Mouse (Mus musculus): ENCODE measurements around the gene Olig3. TPM values are rescaled to one million over a fixed set of nuclear protein-coding genes. Genes with fewer than 3 reads are reported as not detected.

Gene Olig3
- 3.3 and 5.7 TPM in 2 replicates for polyA plus RNA-seq (2012; rRNA removed)

DNA sequence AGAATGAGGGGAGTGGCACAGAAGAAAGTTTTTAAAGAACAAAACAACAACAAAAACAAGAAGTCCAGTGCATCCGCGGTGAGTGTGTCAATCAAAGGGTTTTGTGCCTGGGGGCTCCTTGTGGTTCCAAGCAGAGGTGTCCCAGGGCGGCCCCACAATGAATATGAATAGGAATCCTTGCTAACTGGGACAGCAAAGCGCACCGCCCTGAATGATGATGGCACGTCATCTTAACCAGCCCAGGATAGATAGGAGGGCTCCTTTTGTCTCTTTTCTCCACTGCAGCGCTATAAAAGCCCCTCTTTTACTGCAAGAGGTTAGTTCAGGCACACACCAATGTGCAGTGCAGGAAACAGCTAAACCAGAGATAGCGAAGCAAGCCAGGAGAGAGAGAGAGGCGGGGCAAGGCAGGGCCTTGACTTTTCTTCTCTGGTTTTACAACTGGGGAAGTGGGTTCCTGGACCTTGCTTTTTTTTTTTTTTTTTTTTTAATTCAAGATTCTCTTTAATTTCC, at the start of gene Olig3:
Gene Olig3 (plus strand): TSS at position 463 of the 513 bp plus-strand sequence.
- TF ChIP-seq POLR2A (IDR thresholded peaks at IDR 0.05; ENCODE audit: borderline replicate concordance, extremely low read depth, insufficient read depth, insufficient read length, poor library complexity, severe bottlenecking): no peak
- no peak for TF ChIP-seq CTCF (IDR thresholded peaks at IDR 0.05; ENCODE audit: borderline replicate concordance, extremely low read depth, insufficient read depth, insufficient read length)
- peak; percentile 63 for DNase-seq (ENCODE audit: low read depth)

DNA sequence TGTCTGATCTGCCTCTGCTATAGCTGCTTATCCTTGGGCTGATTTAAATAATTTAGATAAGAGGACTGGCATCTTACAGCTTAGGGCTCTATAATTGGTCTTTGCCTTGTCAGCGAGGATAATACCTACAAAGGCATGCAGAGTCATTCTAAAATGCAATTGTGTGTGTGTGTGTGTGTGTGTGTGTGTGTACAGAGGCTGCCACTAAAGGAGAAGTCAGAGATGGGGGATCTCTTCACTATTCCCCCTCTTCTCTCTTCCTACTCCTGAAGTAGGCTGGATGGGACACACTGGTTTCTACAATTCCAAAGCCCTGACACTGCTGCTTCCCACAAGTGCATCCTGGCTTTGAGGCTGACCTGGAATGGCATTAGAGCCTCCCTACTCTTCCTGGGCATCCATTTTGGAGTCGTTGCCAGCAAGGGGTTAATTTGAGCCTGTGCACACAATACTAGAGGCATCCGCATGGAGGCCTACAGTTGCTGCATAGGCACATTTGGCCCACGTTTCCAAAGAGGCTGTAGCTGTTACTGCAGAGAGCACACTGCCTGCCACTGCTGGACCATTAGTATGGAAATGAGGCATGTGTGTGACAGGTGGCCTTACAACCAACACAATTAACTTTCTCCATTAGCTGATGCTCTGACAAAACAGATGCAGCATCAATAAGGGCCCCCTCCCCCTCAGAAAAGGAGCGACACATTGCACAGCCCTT, 46.5 kb upstream of the Olig3 start:
- DNase-seq (ENCODE audit: low read depth): peak; percentile 98

DNA sequence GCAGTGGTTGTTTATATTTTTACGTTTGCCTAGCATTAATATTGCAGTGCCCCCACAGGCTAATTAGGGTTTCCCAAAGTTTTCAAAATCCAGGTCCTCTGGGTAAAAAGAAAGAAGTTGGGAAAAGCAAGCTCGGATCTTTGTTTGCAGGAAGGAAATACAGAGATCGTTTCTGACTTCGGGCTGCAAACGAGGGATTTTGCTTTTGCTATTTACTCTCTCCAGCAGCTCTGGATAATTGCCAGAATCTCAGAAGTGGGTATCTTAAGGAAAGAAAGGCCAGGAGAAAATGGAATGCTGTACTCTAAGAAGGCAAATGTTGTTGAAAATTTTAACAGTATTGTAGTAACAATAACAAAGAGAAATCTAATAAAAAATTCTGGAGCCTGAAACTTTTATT, 45.9 kb upstream of the Olig3 start:
- DNase-seq (ENCODE audit: low read depth): peak; percentile 84

More for the DNA sequence above, 46.5 kb upstream of the Olig3 start:
- TF ChIP-seq POLR2A (IDR thresholded peaks at IDR 0.05; ENCODE audit: borderline replicate concordance, extremely low read depth, insufficient read depth, insufficient read length, poor library complexity, severe bottlenecking): no peak
- TF ChIP-seq CTCF (IDR thresholded peaks at IDR 0.05; ENCODE audit: borderline replicate concordance, extremely low read depth, insufficient read depth, insufficient read length): peak; percentile 62

DNA sequence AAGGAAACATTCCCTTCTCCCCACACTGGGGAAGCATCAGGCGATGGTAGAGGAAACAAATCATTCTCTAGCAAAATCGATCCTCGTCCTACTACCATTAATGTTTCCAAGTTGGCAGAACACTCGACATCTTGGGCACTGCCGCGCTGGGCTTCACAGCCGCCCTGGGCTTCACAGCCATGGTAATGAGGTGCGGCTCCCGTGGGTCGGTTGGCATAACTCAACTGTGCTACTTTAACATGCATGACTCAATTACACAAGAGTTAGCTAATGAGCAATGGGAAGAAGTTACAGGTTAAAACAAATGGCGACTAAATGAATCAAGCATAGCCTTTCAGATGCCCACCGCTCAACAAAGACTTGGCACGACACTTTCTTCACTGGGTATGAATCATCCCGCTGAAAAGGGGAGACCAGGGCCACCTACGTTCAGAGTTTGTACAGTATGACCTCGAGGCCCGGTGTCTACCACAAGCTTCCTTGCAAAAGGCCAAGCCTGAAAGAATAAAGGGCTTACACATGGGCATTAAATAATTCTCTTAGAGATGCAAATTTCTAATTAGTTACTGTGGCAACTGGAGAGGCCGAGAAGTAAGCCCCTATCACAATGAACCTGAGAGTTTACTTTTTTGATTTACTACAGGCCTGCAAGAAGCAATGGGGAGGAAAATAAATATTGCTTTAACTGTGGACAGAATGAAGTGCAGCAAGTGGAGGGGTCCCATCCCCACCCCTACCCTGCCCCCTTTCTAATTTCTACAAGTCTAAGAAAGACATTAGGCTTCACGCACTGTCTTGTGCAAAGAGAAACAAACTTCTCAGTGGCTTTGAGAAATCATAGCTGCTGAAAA, 38.1 kb upstream of the Olig3 start:
- no peak for TF ChIP-seq POLR2A (IDR thresholded peaks at IDR 0.05; ENCODE audit: borderline replicate concordance, extremely low read depth, insufficient read depth, insufficient read length, poor library complexity, severe bottlenecking)
- no peak for TF ChIP-seq CTCF (IDR thresholded peaks at IDR 0.05; ENCODE audit: borderline replicate concordance, extremely low read depth, insufficient read depth, insufficient read length)

More for the DNA sequence above, 45.9 kb upstream of the Olig3 start:
- TF ChIP-seq POLR2A (IDR thresholded peaks at IDR 0.05; ENCODE audit: borderline replicate concordance, extremely low read depth, insufficient read depth, insufficient read length, poor library complexity, severe bottlenecking): no peak
- no peak for TF ChIP-seq CTCF (IDR thresholded peaks at IDR 0.05; ENCODE audit: borderline replicate concordance, extremely low read depth, insufficient read depth, insufficient read length)

DNA sequence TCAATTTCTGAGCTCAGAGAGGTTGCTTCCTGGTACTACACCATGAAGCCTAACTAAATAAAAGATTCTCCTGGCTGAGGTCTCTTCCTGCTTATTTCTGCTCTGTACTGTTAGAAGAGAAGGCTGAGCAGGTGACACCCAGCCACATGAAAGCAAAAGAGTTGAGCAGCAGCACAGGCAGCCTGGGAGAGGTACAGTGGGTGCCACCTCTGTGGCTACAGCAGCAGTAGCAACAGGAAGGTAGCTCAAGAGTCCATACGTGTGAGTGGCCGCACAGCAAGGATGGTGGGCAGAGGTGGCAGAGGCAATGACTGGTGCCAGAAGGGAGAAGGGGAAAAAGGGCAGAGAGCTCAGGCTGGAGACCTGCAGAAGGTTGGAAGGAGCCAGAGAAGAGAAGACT, 34.6 kb upstream of the Olig3 start:
- TF ChIP-seq CTCF (IDR thresholded peaks at IDR 0.05; ENCODE audit: borderline replicate concordance, extremely low read depth, insufficient read depth, insufficient read length) (no peak), POLR2A (IDR thresholded peaks at IDR 0.05; ENCODE audit: borderline replicate concordance, extremely low read depth, insufficient read depth, insufficient read length, poor library complexity, severe bottlenecking) (no peak)
- DNase-seq (ENCODE audit: low read depth): no peak

More for the DNA sequence above, 38.1 kb upstream of the Olig3 start:
- peak; percentile 89 for DNase-seq (ENCODE audit: low read depth)

DNA sequence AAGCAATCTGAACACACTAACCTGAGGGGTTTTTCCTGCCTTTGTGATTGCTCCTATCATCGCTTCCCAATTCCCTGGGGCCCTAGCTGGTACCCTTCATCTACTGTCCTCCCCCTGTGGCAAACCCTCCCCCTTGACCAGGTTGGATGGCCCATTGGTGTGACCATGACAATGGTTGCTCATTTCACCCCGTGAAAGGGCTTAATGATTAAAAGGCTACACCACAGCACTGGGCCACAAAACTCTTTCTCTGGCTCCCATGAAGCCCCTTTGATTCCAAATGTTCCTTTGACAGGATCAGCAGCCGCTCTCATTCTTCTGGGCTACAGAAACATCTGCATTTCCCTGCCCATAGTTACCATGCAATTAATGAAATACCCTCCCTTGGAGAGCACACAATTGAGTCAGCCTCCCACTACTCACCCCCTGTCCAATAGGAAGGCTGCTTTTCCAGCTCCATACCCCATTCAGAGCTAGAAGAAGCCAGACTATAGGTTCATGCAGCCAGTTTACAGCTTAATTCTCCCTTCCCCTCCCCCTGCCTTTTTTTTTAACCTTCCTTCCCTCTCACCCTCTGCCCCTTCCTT, 27.0 kb upstream of the Olig3 start:
- TF ChIP-seq CTCF (IDR thresholded peaks at IDR 0.05; ENCODE audit: borderline replicate concordance, extremely low read depth, insufficient read depth, insufficient read length): no peak
- peak; percentile 84 for DNase-seq (ENCODE audit: low read depth)

DNA sequence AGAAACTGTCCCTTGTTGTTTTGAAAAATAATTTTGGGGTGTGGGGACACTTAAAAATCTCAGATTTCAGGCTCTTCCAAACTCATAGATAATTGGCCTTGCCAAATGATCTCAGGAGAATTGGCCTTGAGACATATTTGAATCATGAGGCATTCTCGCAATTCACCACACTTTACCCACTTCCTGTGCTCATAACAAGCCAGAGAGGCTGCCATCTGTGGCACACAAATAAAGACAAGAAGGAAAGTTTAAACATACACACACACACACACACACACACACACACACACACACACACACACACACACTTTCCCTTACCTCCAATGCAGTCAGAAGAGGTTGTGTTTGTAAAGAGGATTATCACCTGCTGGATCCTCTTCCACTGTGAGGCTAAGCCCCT, 22.9 kb upstream of the Olig3 start:
- no peak for DNase-seq (ENCODE audit: low read depth)
- no peak for TF ChIP-seq POLR2A (IDR thresholded peaks at IDR 0.05; ENCODE audit: borderline replicate concordance, extremely low read depth, insufficient read depth, insufficient read length, poor library complexity, severe bottlenecking)
- no peak for TF ChIP-seq CTCF (IDR thresholded peaks at IDR 0.05; ENCODE audit: borderline replicate concordance, extremely low read depth, insufficient read depth, insufficient read length)

DNA sequence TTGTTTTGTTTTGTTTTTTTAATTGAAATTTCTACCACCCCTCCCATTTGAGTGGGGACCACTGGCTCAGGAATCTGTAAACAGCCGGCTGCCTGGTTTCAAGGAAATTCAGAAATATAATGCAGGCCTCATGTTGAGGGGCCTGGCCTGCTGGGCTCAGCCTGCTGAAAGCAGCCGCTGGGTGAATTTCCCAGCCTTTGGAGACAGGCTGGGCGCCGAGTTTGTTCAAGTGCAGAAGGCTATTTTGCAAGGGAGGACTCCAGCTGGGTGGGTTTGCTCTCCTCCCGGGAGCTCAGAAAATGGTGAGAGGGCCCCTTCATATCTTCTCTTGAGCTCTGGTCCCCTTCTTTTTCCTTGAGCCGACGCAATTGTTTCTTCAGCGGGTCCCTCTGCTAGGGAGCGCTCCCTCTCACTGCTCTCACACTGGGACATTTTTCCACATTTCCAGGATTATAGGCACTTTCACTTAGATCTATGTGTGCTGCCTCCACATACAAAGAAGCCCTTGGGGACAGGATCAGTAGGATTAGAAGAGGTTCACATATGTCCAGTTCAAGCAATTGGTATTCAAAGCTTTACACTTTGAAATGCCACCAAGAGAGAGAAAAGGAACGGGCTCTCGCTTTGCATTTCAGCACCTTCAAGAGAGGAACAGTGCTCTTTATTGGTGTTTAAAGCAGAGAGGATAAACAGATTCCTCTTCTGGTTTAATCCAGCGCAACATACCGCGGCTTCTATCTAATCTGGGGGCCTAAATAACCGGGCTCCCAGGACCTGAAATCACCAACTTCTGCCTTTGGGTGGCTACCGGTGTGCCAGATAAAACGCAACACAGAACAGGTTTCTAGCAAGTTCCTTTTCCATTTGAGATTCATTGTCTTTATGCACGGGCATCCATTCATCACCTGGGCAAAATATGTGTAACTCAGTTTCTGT, 17.4 kb upstream of the Olig3 start:
- no peak for TF ChIP-seq POLR2A (IDR thresholded peaks at IDR 0.05; ENCODE audit: borderline replicate concordance, extremely low read depth, insufficient read depth, insufficient read length, poor library complexity, severe bottlenecking)
- no peak for TF ChIP-seq CTCF (IDR thresholded peaks at IDR 0.05; ENCODE audit: borderline replicate concordance, extremely low read depth, insufficient read depth, insufficient read length)
- peak; percentile 73 for DNase-seq (ENCODE audit: low read depth)

DNA sequence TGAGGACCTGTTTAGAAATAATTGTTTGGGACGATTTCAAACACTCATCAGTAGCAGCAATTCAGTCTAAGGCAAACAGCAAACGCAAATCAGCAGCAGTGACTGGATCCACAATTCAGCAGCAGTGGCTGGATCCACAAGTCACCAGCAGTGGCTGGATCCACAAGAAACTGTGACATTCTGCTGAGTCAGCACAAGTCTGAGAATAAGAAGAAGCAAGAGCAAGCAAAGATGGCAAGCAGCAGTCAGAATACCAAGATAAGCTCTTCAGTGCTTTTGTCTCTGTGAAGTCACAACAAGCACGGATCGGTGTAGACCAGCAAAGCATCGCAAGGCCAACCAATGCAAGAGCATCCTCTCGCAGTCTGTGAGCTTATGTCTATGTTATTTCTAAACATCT, 12.3 kb upstream of the Olig3 start:
- DNase-seq (ENCODE audit: low read depth): no peak
- TF ChIP-seq CTCF (IDR thresholded peaks at IDR 0.05; ENCODE audit: borderline replicate concordance, extremely low read depth, insufficient read depth, insufficient read length) (no peak), POLR2A (IDR thresholded peaks at IDR 0.05; ENCODE audit: borderline replicate concordance, extremely low read depth, insufficient read depth, insufficient read length, poor library complexity, severe bottlenecking) (no peak)

DNA sequence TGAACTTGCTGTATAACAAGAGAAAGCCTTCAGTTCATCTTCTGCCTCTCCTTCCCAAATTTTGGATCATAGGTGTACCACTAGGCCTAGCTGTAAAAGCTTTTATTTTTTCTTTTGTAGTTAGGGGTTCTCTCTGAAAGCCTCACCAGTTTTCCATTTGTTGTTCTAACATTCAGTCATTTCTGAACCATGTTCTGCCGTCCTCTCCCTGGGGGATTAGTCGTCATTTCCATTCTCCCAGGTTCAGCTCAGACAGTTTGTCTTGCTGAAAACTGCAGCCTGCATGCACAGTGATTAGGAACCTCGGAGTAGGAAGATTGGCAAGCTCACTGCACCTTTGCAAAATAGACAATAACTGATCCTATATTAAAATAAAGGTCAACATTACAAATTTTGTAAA, 7.0 kb upstream of the Olig3 start:
- no peak for TF ChIP-seq POLR2A (IDR thresholded peaks at IDR 0.05; ENCODE audit: borderline replicate concordance, extremely low read depth, insufficient read depth, insufficient read length, poor library complexity, severe bottlenecking)
- TF ChIP-seq CTCF (IDR thresholded peaks at IDR 0.05; ENCODE audit: borderline replicate concordance, extremely low read depth, insufficient read depth, insufficient read length): no peak
- DNase-seq (ENCODE audit: low read depth): no peak
